Mouse (Mus musculus) bone marrow macrophage, adult 2 months (primary cell): ENCODE measurements at regions not wholly inside any gene's neighbourhood (a gene's known extent, or its start where the extent isn't known, plus 50 kb on each side); places are given as distances from the start of the nearest gene placed in this dataset.

ENCODE experiments used
- CTCF ChIP-seq: IDR thresholded peaks from 2 replicates; pipeline ENCODE4 v1.5.1; 2012; ENCODE audit warnings: low read depth, mild to moderate bottlenecking, low read length, moderate library complexity
- POLR2A ChIP-seq: IDR thresholded peaks from 2 replicates; pipeline ENCODE4 v1.6.1; 2012; ENCODE audit warnings: mild to moderate bottlenecking, low read depth, low read length, borderline replicate concordance

GRCm38 (mm10) chr16:29939331-29939850, 124.8 kb upstream of the Hes1 start:
- TF ChIP-seq CTCF (no peak), POLR2A (no peak)
